Comparison of ENCODE assay signal across 19 mouse cellular contexts in genomic region chr3:119638633-119639032, GRCm38 (mm10).
DNase-seq lines count a peak whose midpoint lies in the region; ATAC-seq and TF ChIP-seq lines count a peak whose summit lies in the region.
"Had no signal": no experiment of that assay in that cellular context is flagged by ENCODE, and none has a peak within 500 bp of the region (broad histone marks: within the 10 kb centered on the region; RNA-seq: fewer than 3 reads in every experiment).

No protein-coding gene starts in this region.

- H3K9ac ChIP-seq in kidney, embryonic 15.5 days: no peak overlapping the region
- no peak overlapping the region for H3K9ac ChIP-seq in midbrain, postnatal 0 days (replicated peaks; ENCODE audit: low read length, poor library complexity, severe bottlenecking)
- no peak overlapping the region for H3K9ac ChIP-seq in midbrain, embryonic 15.5 days
- H3K9ac ChIP-seq: embryonic facial prominence, embryonic 12.5 days; heart, embryonic 15.5 days; liver, embryonic 13.5 days; neural tube, embryonic 13.5 days had no signal

- TF ChIP-seq CTCF in kidney, adult 2 months (conservative IDR thresholded peaks at IDR 0.05; ENCODE audit: insufficient read depth, insufficient read length, low read depth, low read length): peak; percentile 60
- TF ChIP-seq CTCF in midbrain, postnatal 0 days (IDR thresholded peaks at IDR 0.05): 0 out of 2 replicates have a peak, but pooled peaks have one; percentile 8

- H3K9me3 ChIP-seq in kidney, embryonic 15.5 days (replicated peaks): no peaks in the 10 kb centered on the region
- H3K9me3 ChIP-seq in midbrain, postnatal 0 days (ENCODE audit: low read length): no peaks in the 10 kb centered on the region
- no peaks in the 10 kb centered on the region for H3K9me3 ChIP-seq in midbrain, embryonic 15.5 days
- H3K9me3 ChIP-seq: embryonic facial prominence, embryonic 12.5 days; heart, embryonic 15.5 days; liver, embryonic 13.5 days; neural tube, embryonic 13.5 days had no signal

- no peaks in the 10 kb centered on the region for H3K4me1 ChIP-seq in kidney, adult 2 months (ENCODE audit: control insufficient read depth, insufficient read depth, low read length)
- H3K4me1 ChIP-seq in kidney, embryonic 15.5 days: no peaks in the 10 kb centered on the region
- no peaks in the 10 kb centered on the region for H3K4me1 ChIP-seq in midbrain, postnatal 0 days (ENCODE audit: insufficient read depth, low read length)
- no peaks in the 10 kb centered on the region for H3K4me1 ChIP-seq in midbrain, embryonic 15.5 days
- H3K4me1 ChIP-seq: embryonic facial prominence, embryonic 12.5 days; heart, embryonic 15.5 days; liver, embryonic 13.5 days; neural tube, embryonic 13.5 days had no signal

- H3K27me3 ChIP-seq in kidney, adult 2 months (replicated peaks; ENCODE audit: control insufficient read depth, insufficient read depth, low read length): no peaks in the 10 kb centered on the region
- H3K27me3 ChIP-seq in kidney, embryonic 15.5 days: no peaks in the 10 kb centered on the region
- H3K27me3 ChIP-seq in midbrain, postnatal 0 days (ENCODE audit: insufficient read depth, low read length): no peaks in the 10 kb centered on the region
- no peaks in the 10 kb centered on the region for H3K27me3 ChIP-seq in midbrain, embryonic 15.5 days (replicated peaks)
- H3K27me3 ChIP-seq: embryonic facial prominence, embryonic 12.5 days; heart, embryonic 15.5 days; liver, embryonic 13.5 days; neural tube, embryonic 13.5 days had no signal

- H3K4me2 ChIP-seq in kidney, embryonic 15.5 days: no peak overlapping the region
- H3K4me2 ChIP-seq in midbrain, postnatal 0 days (ENCODE audit: low read depth, low read length, poor library complexity, severe bottlenecking): no peak overlapping the region
- no peak overlapping the region for H3K4me2 ChIP-seq in midbrain, embryonic 15.5 days
- H3K4me2 ChIP-seq: embryonic facial prominence, embryonic 12.5 days; heart, embryonic 15.5 days; liver, embryonic 13.5 days; midbrain, embryonic 11.5 days; neural tube, embryonic 13.5 days had no signal

- no peak for TF ChIP-seq POLR2A in kidney, adult 2 months (IDR thresholded peaks at IDR 0.05; ENCODE audit: low read depth, low read length)

- no peak overlapping the region for H3K27ac ChIP-seq in kidney, adult 2 months (ENCODE audit: insufficient read depth, low read depth, low read length)
- no peak overlapping the region for H3K27ac ChIP-seq in kidney, embryonic 15.5 days
- no peak overlapping the region for H3K27ac ChIP-seq in midbrain, postnatal 0 days (ENCODE audit: low read depth, low read length)
- no peak overlapping the region for H3K27ac ChIP-seq in midbrain, embryonic 15.5 days
- H3K27ac ChIP-seq: embryonic facial prominence, embryonic 12.5 days; heart, embryonic 15.5 days; liver, embryonic 13.5 days; neural tube, embryonic 13.5 days had no signal

- whole genome bisulfite sequencing in kidney, adult 2 months: 54% methylated on average over 3 of the region's 3 CpGs
- WGBS in kidney, embryonic 15.5 days: 62% methylated on average over 3 of the region's 3 CpGs
- 56% methylated on average over 3 of the region's 3 CpGs for WGBS in midbrain, postnatal 0 days
- 61% methylated on average over 3 of the region's 3 CpGs for whole genome bisulfite sequencing in midbrain, embryonic 15.5 days

- ATAC-seq in kidney, embryonic 15.5 days (replicated peaks; ENCODE audit: low FRiP score): no peak
- ATAC-seq in midbrain, postnatal 0 days (ENCODE audit: low FRiP score): no peak
- ATAC-seq in midbrain, embryonic 15.5 days (replicated peaks): no peak
- ATAC-seq: forebrain, embryonic 14.5 days had no signal

- DNase-seq in kidney, adult 2 months: no peak
- no peak for DNase-seq in midbrain, postnatal 0 days (ENCODE audit: low spot score)
- peak; percentile 5 for DNase-seq in R1 (ENCODE audit: low read depth, low spot score)
- no peak for DNase-seq in embryo, embryonic 10.5 days (ENCODE audit: low spot score)
- no peak for DNase-seq in gastrocnemius, adult 8-10 months (ENCODE audit: low spot score in 2 of 2)
- DNase-seq: adrenal gland, adult 2 months; cerebellum, adult 9-10 months; gastrocnemius, postnatal 25 days; kidney, postnatal 10 days; left cerebral cortex, postnatal 4 days; liver, embryonic 13.5 days; spleen, adult 18-20 months had no signal

- H3K4me3 ChIP-seq in kidney, adult 2 months (ENCODE audit: insufficient read depth, low read depth, low read length): no peak overlapping the region
- H3K4me3 ChIP-seq in kidney, embryonic 15.5 days (replicated peaks): no peak overlapping the region
- no peak overlapping the region for H3K4me3 ChIP-seq in midbrain, postnatal 0 days (ENCODE audit: low read depth, low read length)
- H3K4me3 ChIP-seq in midbrain, embryonic 15.5 days: no peak overlapping the region
- H3K4me3 ChIP-seq: embryonic facial prominence, embryonic 12.5 days; heart, embryonic 15.5 days; liver, embryonic 13.5 days; neural tube, embryonic 13.5 days had no signal

- no peaks in the 10 kb centered on the region for H3K36me3 ChIP-seq in kidney, adult 2 months (ENCODE audit: control insufficient read depth, insufficient read depth, low read length)
- no peaks in the 10 kb centered on the region for H3K36me3 ChIP-seq in kidney, embryonic 15.5 days
- no peaks in the 10 kb centered on the region for H3K36me3 ChIP-seq in midbrain, postnatal 0 days (ENCODE audit: insufficient read depth, low read length)
- no peaks in the 10 kb centered on the region for H3K36me3 ChIP-seq in midbrain, embryonic 15.5 days (replicated peaks)
- H3K36me3 ChIP-seq: embryonic facial prominence, embryonic 12.5 days; heart, embryonic 15.5 days; liver, embryonic 13.5 days; neural tube, embryonic 13.5 days had no signal
